ENCODE assay signal across 12 mouse cellular contexts in genomic region chr5:147659909-147660308, GRCm38 (mm10).
A peak's percentile ranks its signal among the peaks of the same experiment; 100 is the strongest.
DNase-seq lines count a peak whose midpoint lies in the region; ATAC-seq and TF ChIP-seq lines count a peak whose summit lies in the region.
"Had no signal": no experiment of that assay in that cellular context is flagged by ENCODE, and none has a peak within 500 bp of the region (broad histone marks: within the 10 kb centered on the region; RNA-seq: fewer than 3 reads in every experiment).

No protein-coding gene starts in this region.

- H3K36me3 ChIP-seq in liver, adult 2 months (ENCODE audit: control insufficient read depth, insufficient read depth, low read length), result no peaks in the 10 kb centered on the region
- H3K36me3 ChIP-seq in liver, postnatal 0 days (replicated peaks; ENCODE audit: insufficient read depth, low read length), result no peaks in the 10 kb centered on the region
- H3K36me3 ChIP-seq in lung, postnatal 0 days (ENCODE audit: insufficient read depth, low read length), result no peaks in the 10 kb centered on the region
- H3K36me3 ChIP-seq in small intestine, adult 2 months (ENCODE audit: control insufficient read depth, insufficient read depth, low read length), result no peaks in the 10 kb centered on the region
- H3K36me3 ChIP-seq: embryonic facial prominence, embryonic 12.5 days had no signal

- H3K4me1 ChIP-seq in liver, adult 2 months (ENCODE audit: control insufficient read depth, insufficient read depth, low read length), result no peaks in the 10 kb centered on the region
- H3K4me1 ChIP-seq in liver, postnatal 0 days (ENCODE audit: insufficient read depth), result no peaks in the 10 kb centered on the region
- peaks cover 35% of the 10 kb centered on the region for H3K4me1 ChIP-seq in brown adipose tissue, adult 24 weeks (ENCODE audit: control insufficient read depth, insufficient read depth, insufficient read length, low read length)
- peaks cover 3% of the 10 kb centered on the region; the same call in 1 of the 2 replicates for H3K4me1 ChIP-seq in lung, postnatal 0 days (ENCODE audit: insufficient read depth, low read depth, low read length)
- no peaks in the 10 kb centered on the region for H3K4me1 ChIP-seq in small intestine, adult 2 months (ENCODE audit: control insufficient read depth, insufficient read depth, insufficient read length, low read length)
- H3K4me1 ChIP-seq: embryonic facial prominence, embryonic 12.5 days had no signal

- no peaks in the 10 kb centered on the region for H3K27me3 ChIP-seq in liver, adult 2 months (ENCODE audit: control insufficient read depth, insufficient read depth, low read length)
- no peaks in the 10 kb centered on the region for H3K27me3 ChIP-seq in liver, postnatal 0 days (ENCODE audit: insufficient read depth, low read length)
- H3K27me3 ChIP-seq in lung, postnatal 0 days (replicated peaks; ENCODE audit: insufficient read depth, low read length), result no peaks in the 10 kb centered on the region
- no peaks in the 10 kb centered on the region for H3K27me3 ChIP-seq in small intestine, adult 2 months (ENCODE audit: control insufficient read depth, insufficient read depth, low read length)
- H3K27me3 ChIP-seq: embryonic facial prominence, embryonic 12.5 days had no signal

- WGBS in liver, adult 2 months, result 71% methylated on average over 7 of the region's 7 CpGs
- 58% methylated on average over 7 of the region's 7 CpGs for WGBS in liver, postnatal 0 days (ENCODE audit: insufficient replicate concordance)
- WGBS in lung, postnatal 0 days, result 43% methylated on average over 7 of the region's 7 CpGs
- 71% methylated on average over 7 of the region's 7 CpGs for WGBS in small intestine, adult 2 months

- no peak for TF ChIP-seq POLR2A in liver, adult 2 months (IDR thresholded peaks at IDR 0.05; ENCODE audit: extremely low read depth, insufficient read depth, low read length)
- TF ChIP-seq POLR2A in small intestine, adult 2 months (IDR thresholded peaks at IDR 0.05; ENCODE audit: low read depth, low read length), result no peak

- H3K27ac ChIP-seq in liver, adult 2 months (replicated peaks; ENCODE audit: insufficient read depth, low read depth, low read length), result 0 out of 2 replicates have a peak overlapping the region, but pooled peaks have one; percentile 16
- H3K27ac ChIP-seq in liver, postnatal 0 days (ENCODE audit: low read depth), result no peak overlapping the region
- peak overlapping the region; percentile 64 for H3K27ac ChIP-seq in brown adipose tissue, adult 24 weeks (replicated peaks; ENCODE audit: low read depth, low read length)
- no peak overlapping the region for H3K27ac ChIP-seq in lung, postnatal 0 days (ENCODE audit: low read length)
- H3K27ac ChIP-seq in small intestine, adult 2 months (ENCODE audit: insufficient read depth, low read depth, low read length), result no peak overlapping the region
- H3K27ac ChIP-seq: embryonic facial prominence, embryonic 12.5 days had no signal

- H3K4me2 ChIP-seq in liver, postnatal 0 days (ENCODE audit: low read depth, low read length), result no peak overlapping the region
- no peak overlapping the region for H3K4me2 ChIP-seq in lung, postnatal 0 days (replicated peaks; ENCODE audit: low read depth, low read length)
- H3K4me2 ChIP-seq: embryonic facial prominence, embryonic 12.5 days had no signal

- TF ChIP-seq EP300 in liver, postnatal 0 days (IDR thresholded peaks at IDR 0.05; ENCODE audit: low read depth), result no peak
- peak; percentile 75 for TF ChIP-seq EP300 in lung, postnatal 0 days (IDR thresholded peaks at IDR 0.05)

- no peak for TF ChIP-seq CTCF in liver, adult 2 months (IDR thresholded peaks at IDR 0.05; ENCODE audit: low read depth, low read length)
- no peak for TF ChIP-seq CTCF in liver, postnatal 0 days (IDR thresholded peaks at IDR 0.05; ENCODE audit: low read depth)
- TF ChIP-seq CTCF in lung, postnatal 0 days (IDR thresholded peaks at IDR 0.05), result peak; percentile 7; the same call in 1 of the 2 replicates
- no peak for TF ChIP-seq CTCF in small intestine, adult 2 months (IDR thresholded peaks at IDR 0.05; ENCODE audit: extremely low read depth, insufficient read length, insufficient replicate concordance, low read depth, low read length)

- ATAC-seq in liver, postnatal 0 days, result no peak
- peak; percentile 66 for ATAC-seq in lung, postnatal 0 days

- no peaks in the 10 kb centered on the region for H3K9me3 ChIP-seq in liver, postnatal 0 days (ENCODE audit: low read length)
- no peaks in the 10 kb centered on the region for H3K9me3 ChIP-seq in lung, postnatal 0 days (ENCODE audit: low read length)
- H3K9me3 ChIP-seq: embryonic facial prominence, embryonic 12.5 days had no signal

- no peak for DNase-seq in liver, adult 2 months (ENCODE audit: extremely low read depth, low read depth, low spot score)
- DNase-seq in liver, postnatal 0 days, result no peak
- peak; percentile 68 for DNase-seq in lung, postnatal 0 days (ENCODE audit: low spot score)
- DNase-seq in adrenal gland, adult 8-10 months, result no peak
- no peak for DNase-seq in spleen, adult 12 weeks (ENCODE audit: low spot score)
- DNase-seq: adrenal gland, postnatal 10 days; cerebellum, postnatal 14 days; heart, postnatal 4 days; layer of hippocampus, postnatal 36 days had no signal

- H3K9ac ChIP-seq in liver, adult 2 months (ENCODE audit: low read depth, low read length), result no peak overlapping the region
- no peak overlapping the region for H3K9ac ChIP-seq in liver, postnatal 0 days (replicated peaks)
- H3K9ac ChIP-seq in lung, postnatal 0 days (replicated peaks; ENCODE audit: low read depth), result no peak overlapping the region
- H3K9ac ChIP-seq: embryonic facial prominence, embryonic 12.5 days had no signal

- H3K4me3 ChIP-seq in liver, adult 2 months (ENCODE audit: insufficient read depth, low read depth, low read length), result no peak overlapping the region
- no peak overlapping the region for H3K4me3 ChIP-seq in liver, postnatal 0 days (ENCODE audit: low read depth, low read length)
- no peak overlapping the region for H3K4me3 ChIP-seq in brown adipose tissue, adult 24 weeks (ENCODE audit: insufficient read depth, low read depth, low read length)
- H3K4me3 ChIP-seq in lung, postnatal 0 days (ENCODE audit: low read depth, low read length), result no peak overlapping the region
- H3K4me3 ChIP-seq in small intestine, adult 2 months (ENCODE audit: low read depth, low read length), result 0 out of 2 replicates have a peak overlapping the region, but pooled peaks have one; percentile 6
- H3K4me3 ChIP-seq: embryonic facial prominence, embryonic 12.5 days had no signal

- H3K79me2 ChIP-seq in liver, adult 2 months (ENCODE audit: control insufficient read depth, insufficient read depth, low read length), result no peaks in the 10 kb centered on the region

Comparison
In these comparisons a context has a peak if more than half of its experiments do, and no peak if none do; other contexts are left out.
1. H3K27ac ChIP-seq: peak in liver, adult 2 months (single experiment) and brown adipose tissue, adult 24 weeks (single experiment); none in liver, postnatal 0 days (single experiment), lung, postnatal 0 days (single experiment) and small intestine, adult 2 months (single experiment).